Mouse (Mus musculus) midbrain, embryonic 13.5 days (tissue): ENCODE data around the gene Fgd4. TPM values are rescaled to one million over a fixed set of nuclear protein-coding genes. Genes with fewer than 3 reads are reported as not detected.

Source experiments
- ATAC-seq: fragments of 200-750 bp; cut with Nextera tagmentation; 2 replicates; pipeline ENCODE4 v1.8.0; 2017; ENCODE audit warnings: mild to moderate bottlenecking, moderate TSS enrichment, moderate library complexity
- H3K27ac ChIP-seq: fragments of 300-500 bp; sonication (generic); 2 replicates; pipeline ENCODE4 v1.5.1; 2015; ENCODE audit warnings: inconsistent platforms, mild to moderate bottlenecking, moderate library complexity
- H3K27me3 ChIP-seq: fragments of 300-500 bp; sonication (generic); 2 replicates; pipeline ENCODE4 v1.6.1; 2015; ENCODE audit warnings: mild to moderate bottlenecking, inconsistent platforms
- H3K36me3 ChIP-seq: fragments of 300-500 bp; sonication (generic); 2 replicates; pipeline ENCODE4 v1.6.1; 2015; ENCODE audit warnings: mild to moderate bottlenecking, inconsistent platforms
- H3K4me1 ChIP-seq: fragments of 300-500 bp; sonication (generic); replicated peaks from 2 replicates; pipeline ENCODE4 v1.6.1; 2015; ENCODE audit warnings: inconsistent platforms
- H3K4me2 ChIP-seq: fragments of 300-500 bp; sonication (generic); replicated peaks from 2 replicates; pipeline ENCODE4 v1.6.1; 2015; ENCODE audit warnings: moderate library complexity, mild to moderate bottlenecking, inconsistent platforms
- H3K4me3 ChIP-seq: fragments of 300-500 bp; sonication (generic); replicated peaks from 2 replicates; pipeline ENCODE4 v1.5.1; 2015; ENCODE audit warnings: mild to moderate bottlenecking, inconsistent platforms
- H3K9ac ChIP-seq: fragments of 300-500 bp; sonication (generic); replicated peaks from 2 replicates; pipeline ENCODE4 v1.6.1; 2015; ENCODE audit warnings: mild to moderate bottlenecking, inconsistent platforms
- H3K9me3 ChIP-seq: fragments of 300-500 bp; sonication (generic); 2 replicates; pipeline ENCODE4 v1.6.1; 2016; ENCODE audit warnings: mild to moderate bottlenecking, inconsistent platforms
- WGBS: fragments of 180-500 bp; shearing (Covaris S2); methylation state at CpG from one replicate; pipeline ENCODE4 v1.1.7; 2015; 5-methylcytosine and 5-hydroxymethylcytosine counted together
- polyA plus RNA-seq: library from polyadenylated mRNA; unstranded; fragments of >200 nt; fragmentation: Nextera tagmentation; extraction: Ambion mirVana; gene quantifications from 2 replicates; pipeline ENCODE4 v1.2.1, GENCODE M21; 2015

Gene Fgd4
- 26.2 and 26.8 TPM in 2 replicates for polyA plus RNA-seq

DNA sequence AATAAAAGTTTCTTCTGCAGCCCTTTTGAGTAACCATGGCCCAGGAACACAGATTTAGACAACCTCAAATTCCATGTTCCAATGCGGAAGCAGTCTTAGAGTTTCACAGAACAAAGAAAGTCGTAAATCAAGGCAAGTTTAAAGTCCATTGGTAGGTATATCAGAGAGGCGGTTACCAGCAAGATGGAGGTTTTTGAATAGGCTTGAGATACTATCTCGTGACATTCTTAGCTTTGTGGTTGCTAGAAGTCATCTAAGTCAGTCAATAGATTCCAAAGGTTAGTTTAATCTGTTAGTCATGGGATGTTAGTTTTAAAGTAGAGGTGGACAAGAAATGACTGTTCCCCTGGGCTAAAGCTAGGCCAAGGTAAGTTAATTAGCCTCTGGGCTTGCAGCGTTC is at the start of gene Fgd4:
Gene Fgd4, minus strand, starts transcription at position 89 of the 400 bp plus-strand sequence.
- H3K9ac ChIP-seq, result peak within 1 kb of the TSS; percentile 84
- ATAC-seq, result no peak
- no peaks in the 10 kb centered on the region for H3K36me3 ChIP-seq
- no peak within 1 kb of the TSS for H3K27ac ChIP-seq
- peak within 1 kb of the TSS; percentile 95 for H3K4me2 ChIP-seq
- 51% methylated on average over 5 of the region's 5 CpGs for WGBS
- H3K4me1 ChIP-seq, result peaks cover 7% of the 10 kb centered on the region
- no peaks in the 10 kb centered on the region for H3K9me3 ChIP-seq
- H3K4me3 ChIP-seq, result peak within 1 kb of the TSS; percentile 82
- no peaks in the 10 kb centered on the region for H3K27me3 ChIP-seq

DNA sequence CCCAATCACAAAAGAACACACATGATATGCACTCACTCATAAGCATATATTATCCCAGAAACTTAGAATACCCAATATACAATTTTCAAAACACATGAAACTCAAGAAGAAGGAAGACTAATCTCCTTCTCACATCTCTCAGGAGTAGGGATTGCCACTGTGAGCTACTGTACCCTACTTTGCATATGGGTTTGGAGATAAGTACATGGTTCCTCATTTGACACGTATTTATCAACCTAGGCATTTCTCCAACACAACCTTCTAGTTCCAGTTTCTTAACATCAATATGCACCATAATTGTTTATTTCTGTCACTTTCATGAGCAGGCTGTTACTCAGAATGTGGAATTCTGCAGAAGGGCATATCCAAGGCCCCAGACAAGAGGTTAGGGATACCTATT is 44.8 kb upstream of the Fgd4 start:
- H3K4me2 ChIP-seq, result no peak overlapping the region
- no peaks in the 10 kb centered on the region for H3K27me3 ChIP-seq
- no peak overlapping the region for H3K27ac ChIP-seq
- no peaks in the 10 kb centered on the region for H3K9me3 ChIP-seq
- no peaks in the 10 kb centered on the region for H3K4me1 ChIP-seq
- H3K36me3 ChIP-seq, result no peaks in the 10 kb centered on the region
- no peak overlapping the region for H3K4me3 ChIP-seq
- 95% methylated on average over 1 of the region's 1 CpGs for WGBS
- no peak for ATAC-seq
- H3K9ac ChIP-seq, result no peak overlapping the region

DNA sequence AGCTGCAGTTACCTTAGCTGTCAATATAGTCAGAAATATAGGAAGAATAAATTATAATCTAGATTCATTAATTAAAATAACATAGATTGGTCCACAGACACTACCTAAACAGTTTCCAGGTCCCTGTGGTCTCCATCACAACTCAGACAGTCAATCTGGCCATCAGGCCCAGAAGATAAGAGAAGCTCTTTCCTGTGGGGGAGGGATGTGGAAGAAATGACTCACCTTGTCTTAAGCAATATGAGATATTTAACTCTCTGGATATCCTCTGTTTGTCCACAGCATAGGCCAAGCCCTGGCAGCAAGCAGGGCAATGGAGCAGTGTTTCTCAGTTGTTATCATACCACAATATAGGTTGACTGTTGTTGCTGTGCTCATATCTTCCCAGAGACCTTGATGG is 33.4 kb upstream of the Fgd4 start:
- peaks cover 7% of the 10 kb centered on the region; the same call in 1 of the 2 replicates for H3K9me3 ChIP-seq
- H3K36me3 ChIP-seq, result no peaks in the 10 kb centered on the region
- no peak overlapping the region for H3K4me3 ChIP-seq
- no peak overlapping the region for H3K27ac ChIP-seq
- H3K4me2 ChIP-seq, result no peak overlapping the region
- ATAC-seq, result no peak
- no peaks in the 10 kb centered on the region for H3K27me3 ChIP-seq
- no peak overlapping the region for H3K9ac ChIP-seq
- H3K4me1 ChIP-seq, result no peaks in the 10 kb centered on the region

DNA sequence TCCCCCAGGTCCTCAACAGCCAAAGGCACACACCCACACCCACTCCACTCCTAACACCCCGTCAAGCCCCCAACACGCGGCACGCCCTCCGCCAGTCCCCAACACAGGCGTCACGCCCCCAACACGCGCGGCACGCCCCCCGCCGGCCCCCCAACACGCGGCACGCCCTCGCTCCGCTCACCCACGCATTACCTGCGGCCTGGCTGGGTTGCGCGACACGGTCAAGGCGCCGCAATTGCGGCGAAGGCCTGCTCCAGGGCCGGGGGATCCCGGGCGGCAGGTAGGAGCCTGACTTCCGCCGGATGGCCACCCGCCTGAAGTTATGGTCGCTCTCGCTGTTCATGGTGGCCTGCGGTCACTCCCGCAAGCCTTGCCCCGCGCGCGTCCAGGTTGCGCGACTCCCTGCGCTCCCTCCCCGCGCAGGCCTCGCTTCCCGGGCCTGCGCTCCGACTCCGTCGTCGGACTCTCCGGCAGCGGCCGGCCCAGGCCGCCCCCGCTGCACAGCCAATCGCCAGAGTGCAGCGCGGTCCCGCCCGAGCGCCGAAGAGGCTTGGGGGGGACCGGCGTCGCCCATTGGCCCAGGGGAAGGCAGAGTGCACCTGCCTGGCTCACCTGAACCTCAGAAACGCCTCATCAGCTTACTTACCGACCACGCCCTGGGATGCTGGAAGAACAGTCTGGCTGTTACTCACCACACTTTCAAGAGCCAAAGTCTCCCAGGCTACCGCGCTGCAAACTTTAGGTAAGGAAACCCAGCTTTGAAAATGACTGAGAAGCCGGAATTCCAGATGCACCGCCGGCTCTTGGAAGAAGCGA is 555 bp downstream of the Fgd4 start:
- Histone ChIP-seq H3K9ac (peak overlapping the region; percentile 84), H3K4me1 (peaks cover 7% of the 10 kb centered on the region), H3K27me3 (no peaks in the 10 kb centered on the region), H3K36me3 (no peaks in the 10 kb centered on the region), H3K4me3 (peak overlapping the region; percentile 82), H3K4me2 (peak overlapping the region; percentile 95), H3K9me3 (no peaks in the 10 kb centered on the region), H3K27ac (no peak overlapping the region)
- peak; percentile 94 for ATAC-seq
- WGBS, result under 1% methylated on average over 75 of the region's 77 CpGs

DNA sequence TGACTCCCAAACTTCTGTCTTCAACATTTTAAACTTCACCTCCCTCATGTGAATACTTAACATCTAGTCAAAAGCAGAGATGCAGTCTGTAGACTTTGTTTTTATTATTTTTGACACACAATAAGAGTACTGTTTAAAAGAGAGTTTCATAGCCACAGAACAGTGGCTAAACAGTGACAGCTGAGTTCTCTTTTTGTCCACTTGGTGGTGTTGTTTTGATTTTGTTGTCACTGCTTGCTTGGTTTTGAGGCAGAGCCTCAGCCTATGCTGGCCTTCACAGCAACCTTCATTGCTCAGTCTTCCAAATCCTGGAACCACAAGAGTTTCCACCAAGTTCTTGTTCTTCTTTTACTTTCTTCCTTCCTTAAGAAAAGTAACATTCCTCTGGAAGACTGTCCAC is 3.8 kb downstream of the Fgd4 start:
- H3K4me2 ChIP-seq, result no peak overlapping the region
- H3K27ac ChIP-seq, result no peak overlapping the region
- no peaks in the 10 kb centered on the region for H3K36me3 ChIP-seq
- no peaks in the 10 kb centered on the region for H3K27me3 ChIP-seq
- no peak overlapping the region for H3K9ac ChIP-seq
- peaks cover 7% of the 10 kb centered on the region for H3K4me1 ChIP-seq
- no peak for ATAC-seq
- H3K4me3 ChIP-seq, result no peak overlapping the region
- no peaks in the 10 kb centered on the region for H3K9me3 ChIP-seq

DNA sequence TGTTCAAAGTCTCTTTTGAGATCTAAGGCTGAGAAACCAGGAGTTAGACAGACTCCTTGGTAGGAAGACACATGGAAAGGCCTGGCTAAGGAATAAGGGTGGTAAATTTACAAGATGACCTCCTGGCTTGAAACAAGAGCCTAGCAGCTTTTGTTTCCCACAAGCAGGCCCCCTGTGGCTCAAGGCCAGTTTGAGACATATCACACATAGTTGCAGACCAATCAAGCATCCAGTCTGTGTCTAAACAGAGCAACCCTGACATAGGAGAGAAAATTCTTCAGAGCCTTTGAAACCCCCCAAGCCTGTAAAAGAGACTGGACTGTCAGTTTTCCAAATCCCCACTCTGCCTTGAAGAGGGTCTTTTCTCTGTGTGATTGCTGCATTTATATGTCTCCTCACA is 7.7 kb downstream of the Fgd4 start:
- no peaks in the 10 kb centered on the region for H3K27me3 ChIP-seq
- no peaks in the 10 kb centered on the region for H3K9me3 ChIP-seq
- H3K9ac ChIP-seq, result no peak overlapping the region
- ATAC-seq, result no peak
- no peak overlapping the region for H3K4me2 ChIP-seq
- H3K4me3 ChIP-seq, result no peak overlapping the region
- H3K4me1 ChIP-seq, result no peaks in the 10 kb centered on the region
- H3K27ac ChIP-seq, result no peak overlapping the region
- no peaks in the 10 kb centered on the region for H3K36me3 ChIP-seq

DNA sequence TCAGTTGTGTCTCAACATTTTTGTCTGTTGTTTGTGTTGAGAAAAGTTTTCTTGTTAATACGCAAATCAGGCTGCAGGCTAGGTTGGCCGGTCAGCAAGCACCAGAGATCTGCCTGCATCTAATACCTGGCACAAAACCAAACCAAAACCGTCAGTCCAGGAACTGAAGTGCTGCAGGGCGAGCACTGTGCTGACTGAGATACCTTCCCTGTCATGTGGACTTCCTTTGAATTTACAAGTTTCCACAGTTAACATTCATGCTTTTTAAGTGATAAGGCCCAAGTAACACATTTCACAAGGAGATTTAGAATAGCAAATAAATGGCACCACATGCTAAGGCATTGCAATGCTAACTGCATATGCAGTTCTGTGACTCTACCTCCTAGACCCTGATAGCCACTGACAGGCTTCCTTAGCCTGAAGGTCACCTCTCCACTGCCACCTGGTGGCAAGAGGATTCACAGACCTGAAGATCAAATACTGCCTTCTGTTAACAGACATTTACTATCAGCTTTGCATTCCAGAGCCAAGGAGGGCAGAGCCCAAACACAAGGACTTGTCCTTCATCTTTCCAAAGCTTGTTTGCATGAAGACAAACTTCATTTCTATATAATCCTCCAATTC is 15.8 kb downstream of the Fgd4 start:
- no peaks in the 10 kb centered on the region for H3K36me3 ChIP-seq
- H3K27ac ChIP-seq, result no peak overlapping the region
- WGBS, result 75% methylated on average over 4 of the region's 4 CpGs
- H3K4me2 ChIP-seq, result no peak overlapping the region
- H3K4me3 ChIP-seq, result no peak overlapping the region
- 0 out of 2 replicates have a peak, but pooled peaks cover 3% of the 10 kb centered on the region for H3K4me1 ChIP-seq
- no peak overlapping the region for H3K9ac ChIP-seq
- ATAC-seq, result peak; percentile 90
- no peaks in the 10 kb centered on the region for H3K9me3 ChIP-seq
- H3K27me3 ChIP-seq, result no peaks in the 10 kb centered on the region

DNA sequence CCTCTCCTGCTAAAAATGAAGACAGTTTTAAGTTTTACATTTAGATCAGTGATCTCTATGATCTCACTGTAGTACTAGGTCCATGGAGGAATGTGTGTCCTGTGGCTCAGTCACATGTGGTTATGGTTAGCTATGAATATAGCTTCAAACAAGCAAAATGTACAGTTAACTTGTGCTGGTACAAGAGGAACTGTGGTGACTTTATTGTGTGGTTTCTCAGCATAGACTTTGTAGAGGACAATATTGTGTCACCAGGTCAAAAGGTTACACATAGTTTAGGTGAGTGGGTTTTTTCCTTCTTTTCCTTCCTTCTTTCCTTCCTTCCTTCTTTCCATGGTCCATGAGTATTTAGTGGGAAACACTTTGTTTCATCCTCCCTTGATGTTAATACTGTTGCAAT is 23.8 kb downstream of the Fgd4 start:
- Histone ChIP-seq H3K9me3 (no peaks in the 10 kb centered on the region), H3K36me3 (no peaks in the 10 kb centered on the region), H3K27ac (no peak overlapping the region), H3K9ac (no peak overlapping the region), H3K4me3 (no peak overlapping the region), H3K27me3 (no peaks in the 10 kb centered on the region), H3K4me1 (no peaks in the 10 kb centered on the region), H3K4me2 (no peak overlapping the region)
- no peak for ATAC-seq

DNA sequence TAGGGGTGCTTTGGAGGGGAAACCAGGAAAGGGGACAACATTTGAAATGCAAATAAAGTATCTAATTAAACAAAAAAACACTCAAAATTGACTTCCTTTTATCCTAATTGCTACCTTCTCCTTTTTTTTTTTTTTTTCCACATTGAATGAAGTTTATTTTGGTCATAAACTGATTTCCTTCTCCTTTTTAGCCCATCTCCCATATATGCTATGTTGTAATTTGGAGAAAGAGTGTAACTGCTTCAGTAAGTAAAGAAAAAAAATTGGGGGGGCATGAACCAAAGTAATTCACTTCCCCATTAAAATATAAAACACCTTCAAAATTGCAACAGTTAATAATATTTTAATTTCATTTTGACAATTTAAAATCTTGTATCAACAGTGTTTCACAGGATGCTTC is 25.8 kb downstream of the Fgd4 start:
- no peaks in the 10 kb centered on the region for H3K27me3 ChIP-seq
- H3K4me3 ChIP-seq, result no peak overlapping the region
- ATAC-seq, result no peak
- H3K9ac ChIP-seq, result no peak overlapping the region
- no peak overlapping the region for H3K4me2 ChIP-seq
- H3K9me3 ChIP-seq, result no peaks in the 10 kb centered on the region
- no peak overlapping the region for H3K27ac ChIP-seq
- no peaks in the 10 kb centered on the region for H3K36me3 ChIP-seq
- H3K4me1 ChIP-seq, result no peaks in the 10 kb centered on the region

DNA sequence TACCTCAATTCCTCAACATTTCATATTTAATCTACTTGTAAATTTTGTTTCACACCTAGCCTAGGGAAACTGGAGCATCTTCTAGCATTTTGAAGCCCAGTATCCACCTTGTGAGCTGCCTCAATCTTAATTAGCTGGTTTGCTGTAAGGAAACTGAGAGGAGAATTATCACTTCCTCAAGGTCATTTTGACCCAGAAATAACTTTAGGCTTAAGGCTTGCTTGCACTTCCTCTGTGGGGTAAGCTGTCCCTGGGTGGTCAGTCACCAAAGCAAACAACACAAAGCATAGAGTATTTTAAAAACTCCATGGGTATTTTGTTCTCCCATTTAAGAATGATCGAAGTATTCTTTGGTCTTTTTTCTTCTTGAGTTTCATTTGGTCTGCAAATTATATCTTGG is 27.2 kb downstream of the Fgd4 start:
- ATAC-seq, result no peak
- no peak overlapping the region for H3K27ac ChIP-seq

DNA sequence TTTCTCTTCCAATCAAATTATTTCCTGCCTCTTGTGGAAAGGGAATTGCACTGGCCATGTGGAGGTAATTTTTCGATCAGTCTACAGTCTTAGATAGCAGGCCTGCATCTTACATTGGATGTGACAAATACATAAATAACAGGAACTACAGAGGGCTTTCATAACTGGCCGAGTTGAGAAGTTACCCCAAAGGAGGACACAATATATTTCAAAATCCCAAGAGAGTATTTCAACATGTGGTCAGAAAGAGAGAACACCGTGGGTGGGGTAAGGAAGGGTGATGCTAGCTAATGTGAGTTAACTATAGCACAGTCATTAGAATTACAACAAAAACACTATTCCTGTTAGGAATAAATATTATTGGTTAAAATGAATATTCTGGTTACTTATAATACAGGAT is 29.0 kb downstream of the Fgd4 start:
- Histone ChIP-seq H3K27me3 (0 out of 2 replicates have a peak, but pooled peaks cover 3% of the 10 kb centered on the region), H3K4me2 (no peak overlapping the region), H3K9me3 (no peaks in the 10 kb centered on the region), H3K27ac (no peak overlapping the region), H3K9ac (no peak overlapping the region), H3K4me3 (no peak overlapping the region), H3K4me1 (no peaks in the 10 kb centered on the region), H3K36me3 (no peaks in the 10 kb centered on the region)
- WGBS, result 83% methylated on average over 3 of the region's 3 CpGs
- no peak for ATAC-seq

More for the DNA sequence above, 27.2 kb downstream of the Fgd4 start:
- Histone ChIP-seq H3K4me2 (no peak overlapping the region), H3K36me3 (no peaks in the 10 kb centered on the region), H3K4me1 (no peaks in the 10 kb centered on the region), H3K27me3 (no peaks in the 10 kb centered on the region), H3K9ac (no peak overlapping the region), H3K9me3 (no peaks in the 10 kb centered on the region), H3K4me3 (no peak overlapping the region)
- WGBS, result 92% methylated on average over 1 of the region's 1 CpGs

DNA sequence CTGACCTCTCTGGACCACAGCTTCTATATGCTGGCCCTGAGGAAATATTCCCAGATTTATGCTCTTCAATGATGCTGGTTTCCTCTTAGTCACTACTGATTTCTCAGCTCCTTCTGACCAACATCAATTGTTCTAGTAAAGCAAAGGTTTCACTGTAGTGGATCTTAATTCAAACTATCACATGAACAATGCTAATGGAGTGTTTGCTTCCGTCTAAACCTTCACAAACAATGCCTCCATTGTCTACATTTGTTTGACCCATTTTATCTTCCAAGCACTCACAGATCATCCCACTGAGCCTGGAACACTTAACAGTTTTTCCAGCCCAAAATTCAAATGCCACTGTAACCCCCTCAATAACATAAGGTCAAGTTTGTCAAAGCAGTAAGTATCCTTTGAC is 33.6 kb downstream of the Fgd4 start:
- H3K27ac ChIP-seq, result no peak overlapping the region
- H3K9ac ChIP-seq, result no peak overlapping the region
- WGBS, result 54% methylated on average over 1 of the region's 1 CpGs
- H3K36me3 ChIP-seq, result no peaks in the 10 kb centered on the region
- no peak for ATAC-seq
- no peaks in the 10 kb centered on the region for H3K9me3 ChIP-seq
- H3K4me1 ChIP-seq, result no peaks in the 10 kb centered on the region
- H3K4me3 ChIP-seq, result no peak overlapping the region
- 0 out of 2 replicates have a peak, but pooled peaks cover 7% of the 10 kb centered on the region for H3K27me3 ChIP-seq
- no peak overlapping the region for H3K4me2 ChIP-seq
